Mouse (Mus musculus): ENCODE data around the gene Zfp354a. TPM values are rescaled to one million over a fixed set of nuclear protein-coding genes. Genes with fewer than 3 reads are reported as not detected.
A peak's percentile ranks its signal among the peaks of the same experiment; 100 is the strongest.
"Not testable (repeated sequence)": the region's sequence is repeated elsewhere in the genome, so short reads cannot be mapped to it uniquely, and the experiment has no call there.

Gene Zfp354a
- 1 to 10 TPM; 1.4 to 1.8 TPM for total RNA-seq (2021)

DNA sequence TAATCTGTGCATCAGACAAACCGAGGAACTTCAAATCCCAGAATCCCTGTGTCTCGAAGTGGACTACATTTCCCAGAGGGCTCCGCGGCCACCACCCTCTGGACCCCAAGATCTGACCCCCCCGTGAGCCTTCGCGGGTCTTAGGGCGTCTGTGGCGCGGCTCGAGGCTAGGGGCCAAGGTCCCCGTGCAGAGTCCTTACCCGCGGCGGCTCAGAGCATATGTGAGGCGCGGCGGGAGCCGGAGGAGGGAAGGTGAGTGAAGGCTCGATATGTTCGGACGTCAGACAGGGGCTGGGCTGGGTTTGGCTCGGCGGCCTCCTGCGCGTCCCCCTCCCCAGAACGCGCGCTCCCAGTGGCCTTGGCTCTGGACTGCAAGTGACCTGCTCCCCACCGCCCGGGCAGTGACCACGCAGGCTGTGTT, at the start of gene Zfp354a:
Zfp354a (plus strand) TSS at position 107 of the 421 bp plus-strand sequence.
- intact Hi-C loops (cut with DNase I): loop anchor here (2.0 kb wide), 2 partner anchors 128 to 232 kb away; partner anchors contain the start of genes Zfp354b and Zfp354c
- peak; percentile 70 for DNase-seq

DNA sequence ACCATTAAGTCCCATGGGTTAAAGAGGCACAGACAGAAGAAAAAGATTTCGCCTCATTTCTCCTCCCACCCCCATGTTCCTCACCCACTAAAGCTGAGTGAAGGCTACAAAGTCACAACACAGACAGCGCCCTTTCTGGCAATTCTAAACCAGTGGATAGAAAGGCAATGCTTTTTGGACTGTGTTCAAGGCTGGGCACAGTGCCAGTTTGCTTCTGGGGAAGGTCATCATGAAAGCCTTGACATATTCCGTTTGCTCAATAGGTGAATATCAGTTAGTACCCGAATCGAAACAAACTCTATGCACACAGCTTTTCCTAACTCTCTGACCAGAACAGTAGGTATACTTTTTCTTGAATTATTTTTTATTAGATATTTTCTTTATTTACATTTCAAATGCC, 47.2 kb upstream of the Zfp354a start:
- peak; percentile 5 to 22 for DNase-seq
- intact Hi-C loops (cut with DNase I): no loop called here

- intact Hi-C loops (cut with DNase I): no loop called here
- no peak for DNase-seq
These were observed 45.1 kb upstream of the Zfp354a start, which contains the start of gene Olfr54 for GRCm38 (mm10) chr11:51013936-51014335. TSS of gene Olfr54 (plus strand) at chr11:51014236.

GRCm38 (mm10) chr11:51016341-51016740, 42.7 kb upstream of the Zfp354a start:
- intact Hi-C loops (cut with DNase I): no loop called here

GRCm38 (mm10) chr11:51026811-51027210, 32.2 kb upstream of the Zfp354a start:
- intact Hi-C loops (cut with DNase I): not testable (repeated sequence)

More at GRCm38 (mm10) chr11:51016341-51016740, 42.7 kb upstream of the Zfp354a start:
- DNase-seq: no peak

DNA sequence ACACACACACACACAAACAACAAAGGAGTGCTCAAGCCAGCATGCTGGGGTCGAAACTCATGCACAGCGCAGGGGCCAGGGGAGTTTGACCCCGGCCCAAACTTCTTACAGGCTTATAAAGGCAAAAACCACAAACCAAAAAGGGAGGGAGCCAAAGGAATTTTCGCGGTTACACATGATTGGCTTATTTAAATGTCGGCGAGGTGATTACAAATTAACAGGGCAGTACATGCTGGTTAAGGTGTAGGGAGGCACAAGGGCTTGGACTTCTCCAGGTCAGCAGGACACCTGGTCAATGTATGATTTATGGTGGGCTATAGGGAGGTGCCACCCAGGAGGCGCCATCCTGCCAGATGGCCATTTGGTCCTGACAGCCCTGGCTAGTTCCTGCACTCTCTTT, 29.7 kb upstream of the Zfp354a start:
- intact Hi-C loops (cut with DNase I); DNase-seq: not testable (repeated sequence)

More at GRCm38 (mm10) chr11:51026811-51027210, 32.2 kb upstream of the Zfp354a start:
- not testable (repeated sequence) for DNase-seq

GRCm38 (mm10) chr11:51030225-51030624, 28.8 kb upstream of the Zfp354a start:
- intact Hi-C loops (cut with DNase I): loop anchor here (10.0 kb wide), 1 partner anchor 585 kb away; no protein-coding TSS in a partner anchor
- no peak for DNase-seq

- intact Hi-C loops (cut with DNase I): loop anchor here (1.0 to 10.0 kb wide), 2 partner anchors 93 to 588 kb away; no protein-coding TSS in a partner anchor
- peak; percentile 4 to 11 for DNase-seq
These were observed 26.2 kb upstream of the Zfp354a start for GRCm38 (mm10) chr11:51032851-51033250.

GRCm38 (mm10) chr11:51034141-51034540, 24.9 kb upstream of the Zfp354a start:
- not testable (repeated sequence) for DNase-seq
- intact Hi-C loops (cut with DNase I): loop anchor here (10.0 kb wide), 1 partner anchor 589 kb away; no protein-coding TSS in a partner anchor

GRCm38 (mm10) chr11:51035951-51036350, 23.1 kb upstream of the Zfp354a start:
- DNase-seq: peak in 1 of 2 experiments; percentile 3
- intact Hi-C loops (cut with DNase I): loop anchor here (10.0 kb wide), 1 partner anchor 591 kb away; no protein-coding TSS in a partner anchor

DNA sequence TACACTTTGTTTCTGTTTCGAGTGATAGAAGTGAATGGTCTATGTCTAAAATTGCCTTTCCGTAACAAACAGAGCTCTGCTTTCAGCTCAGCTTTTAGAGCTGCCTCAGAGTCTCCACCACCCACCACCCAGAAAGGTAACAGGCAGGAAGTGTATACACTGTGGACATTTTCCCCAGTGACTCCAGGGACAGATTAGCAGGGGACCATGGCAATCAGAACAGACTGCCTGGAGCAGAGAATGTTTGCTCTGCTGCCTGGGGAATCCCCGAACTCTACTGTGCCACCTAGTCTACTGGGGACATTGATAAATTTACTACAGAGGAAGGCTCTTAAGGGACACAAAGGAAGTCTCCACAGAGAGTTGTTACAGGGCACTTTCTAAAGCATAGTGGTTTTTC, 14.3 kb upstream of the Zfp354a start:
- DNase-seq; intact Hi-C loops (cut with DNase I): not testable (repeated sequence)

GRCm38 (mm10) chr11:51047809-51048208, 11.2 kb upstream of the Zfp354a start, which contains the start of gene Olfr1375:
TSS of gene Olfr1375 (plus strand) at chr11:51048109.
- DNase-seq; intact Hi-C loops (cut with DNase I): not testable (repeated sequence)

GRCm38 (mm10) chr11:51051678-51052077, 7.4 kb upstream of the Zfp354a start:
- DNase-seq: no peak
- intact Hi-C loops (cut with DNase I): no loop called here

GRCm38 (mm10) chr11:51053230-51053629, 5.8 kb upstream of the Zfp354a start:
- intact Hi-C loops (cut with DNase I): no loop called here
- no peak for DNase-seq

- intact Hi-C loops (cut with DNase I): loop anchor here (2.0 kb wide), 2 partner anchors 129 to 233 kb away; partner anchors contain the start of genes Zfp354b and Zfp354c
- DNase-seq: peak; percentile 1 to 5
These were observed 583 bp downstream of the Zfp354a start for GRCm38 (mm10) chr11:51059640-51060039.

DNA sequence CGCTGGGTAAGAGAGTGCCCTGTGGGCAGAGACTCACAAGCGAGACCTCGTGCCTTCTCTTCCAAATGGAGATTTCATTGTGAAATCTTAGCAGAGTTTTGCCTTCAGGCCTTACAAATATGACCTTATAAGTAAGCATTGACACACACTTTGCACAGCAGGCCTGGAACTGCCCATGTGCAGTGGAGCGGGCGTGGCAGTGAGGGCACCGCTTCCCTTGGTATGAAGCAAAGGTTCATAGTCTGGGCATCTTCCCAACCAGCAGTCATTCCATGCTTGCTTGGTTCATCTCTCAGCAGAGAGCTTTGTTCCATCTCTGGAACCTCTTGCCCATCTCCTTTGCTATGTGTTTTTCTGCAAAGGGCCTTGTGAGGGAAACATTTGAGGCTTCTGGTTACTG, 1.9 kb downstream of the Zfp354a start:
- DNase-seq: no peak
- intact Hi-C loops (cut with DNase I): no loop called here

- intact Hi-C loops (cut with DNase I): no loop called here
- no peak for DNase-seq
These were observed 4.2 kb downstream of the Zfp354a start for GRCm38 (mm10) chr11:51063276-51063675.

DNA sequence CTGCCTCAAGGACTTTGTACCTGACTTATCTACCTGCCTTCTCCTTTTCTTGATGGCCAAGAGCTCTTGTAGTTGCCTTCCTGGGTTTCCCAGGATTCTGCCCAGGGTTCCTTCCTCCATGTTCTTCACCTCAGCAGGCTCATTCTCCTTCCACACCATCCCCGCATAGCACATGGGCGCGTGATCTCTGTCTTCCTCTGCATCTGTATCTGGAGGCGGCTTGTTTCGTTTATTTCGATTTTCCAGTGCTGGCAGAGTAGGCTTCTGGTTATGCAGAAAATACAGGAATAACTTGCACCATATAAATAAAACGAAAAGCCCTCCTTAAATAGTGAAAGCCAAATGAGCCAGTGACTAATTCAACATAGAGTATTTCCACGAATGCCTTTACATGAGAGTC, 4.8 kb downstream of the Zfp354a start:
- no peak for DNase-seq
- intact Hi-C loops (cut with DNase I): no loop called here

DNA sequence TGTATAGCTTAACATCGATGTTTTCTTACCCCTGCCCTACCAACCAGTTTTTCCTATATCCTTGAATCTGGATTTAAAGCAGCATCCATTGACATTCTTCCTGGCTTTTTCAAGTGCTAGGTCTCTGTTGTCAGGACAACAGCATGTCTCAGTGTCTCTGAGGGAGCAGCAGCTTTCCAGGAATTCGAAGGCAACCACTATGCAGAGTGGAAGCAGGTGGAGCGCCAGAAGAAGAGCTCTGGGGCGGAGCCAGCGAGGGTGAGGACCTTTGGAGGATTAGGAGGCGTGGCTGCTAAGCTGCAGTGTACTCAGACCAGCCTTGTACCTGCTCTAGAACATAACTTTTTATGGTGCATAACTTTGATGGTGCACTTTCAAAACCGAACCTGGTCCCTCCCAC, 25.5 kb downstream of the Zfp354a start:
- intact Hi-C loops (cut with DNase I): no loop called here
- DNase-seq: no peak

GRCm38 (mm10) chr11:51085269-51085668, 26.2 kb downstream of the Zfp354a start:
- no peak for DNase-seq
- intact Hi-C loops (cut with DNase I): no loop called here

GRCm38 (mm10) chr11:51107261-51107660, 48.2 kb downstream of the Zfp354a start:
- intact Hi-C loops (cut with DNase I): no loop called here
- no peak for DNase-seq

DNA sequence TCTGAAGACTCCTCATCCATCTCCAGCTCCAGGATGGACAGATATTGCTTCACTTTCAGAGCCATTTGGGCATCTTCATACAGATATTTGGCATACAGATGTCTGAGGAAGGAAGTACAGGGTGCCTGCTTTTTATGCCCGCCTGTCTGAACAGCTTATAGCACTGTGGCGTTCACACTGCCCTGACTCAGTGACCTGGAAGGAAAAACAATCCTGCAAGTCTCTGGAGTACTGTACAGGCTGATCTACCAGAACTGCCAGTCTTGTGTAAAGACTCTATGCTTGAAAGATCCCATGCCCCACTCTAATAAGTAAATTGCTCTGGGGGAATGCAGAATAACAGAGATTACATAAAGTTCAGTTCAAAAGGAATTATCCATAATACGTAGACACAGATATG, 51.6 kb downstream of the Zfp354a start:
- intact Hi-C loops (cut with DNase I): no loop called here
- DNase-seq: no peak
